Mouse (Mus musculus): ENCODE data around the gene Rassf9. TPM values are rescaled to one million over a fixed set of nuclear protein-coding genes. Genes with fewer than 3 reads are reported as not detected.

Gene Rassf9
- polyA plus RNA-seq, 1 experiment from 2014 or later = 2.6 TPM

Other genes starting within 250 kb of the Rassf9 start
- gene Nts, start 21.7 kb upstream of the Rassf9 start, polyA plus RNA-seq (2015; fragmentation: Nextera tagmentation; extraction: Ambion mirVana) = 3.5 and 3.9 TPM in 2 replicates